Mouse (Mus musculus) kidney, adult 9 months (tissue): ENCODE results near the gene Bzw2.

Experiments used
- DNase-seq: peaks from one replicate; pipeline ENCODE4 v3.0.0; 2022

Gene Bzw2

DNA sequence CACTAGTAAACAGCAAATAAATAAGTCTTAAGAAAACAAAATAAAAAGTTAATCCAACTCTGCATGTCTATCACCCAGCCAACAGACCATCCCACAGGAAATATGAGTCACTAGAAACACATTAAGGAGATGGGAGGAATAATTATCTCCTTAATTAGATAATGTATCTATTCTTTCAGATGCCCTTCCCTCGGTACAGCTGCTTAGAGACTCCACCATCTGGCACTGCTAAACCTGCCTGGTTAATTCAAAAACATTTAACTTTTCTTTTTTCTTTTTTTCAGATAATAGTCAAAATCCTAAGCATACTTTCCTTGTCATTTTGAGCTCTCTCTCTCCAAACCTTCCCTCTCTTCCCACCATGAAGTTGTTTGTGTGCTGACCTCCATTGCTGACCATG is 92.0 kb downstream of the Bzw2 start:
- DNase-seq, result no peak

DNA sequence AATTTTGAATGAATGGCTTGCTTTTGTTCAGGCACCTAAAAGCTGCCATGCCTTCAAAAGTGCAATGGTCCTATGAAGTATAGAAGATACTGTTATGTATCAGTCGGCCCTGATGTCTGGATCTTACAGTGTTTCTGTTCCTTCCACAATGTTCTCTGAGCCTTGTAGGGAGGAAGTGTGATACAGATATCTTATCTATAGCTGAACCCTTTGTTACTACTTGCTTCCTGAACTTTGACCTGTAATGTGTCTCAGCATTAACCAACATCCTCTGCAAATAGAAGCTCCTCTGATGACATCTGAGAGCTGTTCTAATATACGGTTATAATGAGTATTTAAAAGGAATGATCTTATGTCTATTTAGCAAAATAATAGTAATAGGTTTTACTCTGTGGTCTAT is 100.2 kb downstream of the Bzw2 start:
- DNase-seq, result no peak

DNA sequence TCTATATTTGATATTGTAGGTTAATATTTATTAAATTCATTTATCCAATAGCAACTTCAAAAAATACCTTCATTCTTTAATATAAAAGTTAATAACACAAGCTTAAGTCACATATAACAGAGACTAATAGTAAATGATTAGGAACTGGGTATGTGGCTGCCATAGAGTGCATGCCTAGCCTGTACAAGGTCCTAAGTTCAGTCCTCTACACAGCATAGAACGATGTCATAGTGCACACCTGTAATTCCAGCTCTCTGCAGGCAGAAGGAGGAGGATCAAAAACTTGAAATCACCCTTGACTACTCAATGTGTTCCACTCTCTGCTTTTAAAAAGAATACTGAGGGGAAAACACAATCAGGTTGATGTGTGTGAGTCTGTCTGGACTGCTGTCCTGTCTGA is 107.6 kb downstream of the Bzw2 start:
- DNase-seq, result no peak

DNA sequence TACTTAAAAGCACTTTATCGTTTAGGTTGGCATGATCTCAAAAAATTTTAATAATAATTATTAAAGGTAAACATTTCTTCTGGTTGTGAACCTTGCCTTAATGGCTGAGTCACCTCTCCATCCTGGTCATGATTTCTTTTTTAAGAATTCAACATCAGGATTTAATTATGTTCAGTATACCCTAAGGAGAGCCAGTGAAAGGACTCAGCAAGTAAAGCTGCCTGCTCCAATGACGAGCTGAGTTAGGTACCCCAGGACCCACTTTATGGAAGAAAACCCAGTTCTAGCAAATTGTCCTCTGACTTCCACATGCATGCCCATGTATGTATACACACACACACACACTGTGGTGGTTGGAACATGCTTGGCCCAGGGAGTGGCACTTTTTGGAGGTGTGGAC is 110.3 kb downstream of the Bzw2 start:
- no peak for DNase-seq

DNA sequence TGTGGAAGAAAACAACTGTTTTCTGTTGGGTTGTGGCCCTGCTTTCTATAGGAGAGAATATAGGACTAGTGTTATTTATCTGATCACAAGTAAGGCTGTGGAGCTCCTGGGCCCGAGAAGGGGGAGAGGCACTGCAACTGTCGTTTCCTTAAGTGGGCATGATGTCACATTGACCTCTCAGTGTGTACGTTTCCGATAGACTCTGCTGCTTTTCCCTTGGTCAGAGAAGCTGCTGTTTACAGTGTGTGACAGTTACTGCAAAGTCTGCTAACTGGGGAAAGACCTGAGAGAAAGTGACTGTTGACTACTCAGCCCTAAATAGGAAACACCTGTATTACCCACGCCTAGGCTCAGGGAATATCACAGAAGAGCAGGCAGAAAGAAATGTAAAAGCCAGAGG is 111.7 kb downstream of the Bzw2 start:
- DNase-seq, result no peak

DNA sequence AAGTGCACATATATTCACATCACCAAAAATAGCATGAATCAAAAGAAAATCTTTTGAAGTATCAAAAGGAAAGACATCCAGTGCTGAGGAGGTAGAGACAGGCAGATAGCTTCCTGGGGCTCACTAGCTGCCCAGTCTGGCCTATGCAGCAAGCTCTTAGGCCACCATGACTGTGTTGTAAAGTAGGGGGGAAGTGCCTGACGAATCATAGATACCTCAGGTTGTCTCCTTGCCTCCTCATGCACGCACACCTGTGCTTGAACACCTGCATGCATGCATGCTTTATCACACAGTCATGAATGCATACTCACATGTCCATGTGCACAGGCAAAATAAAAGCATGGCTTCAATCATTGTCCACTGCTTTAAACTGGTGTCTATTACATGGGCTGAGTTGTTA is 113.2 kb downstream of the Bzw2 start:
- no peak for DNase-seq

DNA sequence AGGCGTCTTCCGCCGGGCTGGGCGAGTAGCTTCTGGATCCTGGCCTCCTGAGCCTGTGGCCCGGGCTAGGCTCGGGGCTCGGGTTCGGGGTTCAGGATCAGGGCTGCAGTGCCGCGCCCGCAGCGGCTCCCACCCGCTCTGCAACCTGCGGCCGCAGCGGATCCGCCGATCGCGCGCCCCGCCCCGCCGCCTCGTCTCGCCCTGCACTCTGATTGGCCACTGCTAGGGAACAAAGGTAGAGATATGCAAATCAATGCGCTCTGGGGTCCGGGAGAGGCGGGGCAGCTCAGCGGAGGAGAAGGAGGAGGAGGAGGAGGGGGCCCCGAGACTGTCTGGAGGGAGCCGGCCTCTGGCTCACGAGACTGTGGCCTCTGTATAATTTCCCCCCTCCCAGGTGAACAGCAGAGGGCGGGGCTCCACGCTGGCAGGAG is 115.5 kb downstream of the Bzw2 start, which contains the start of gene Tspan13:
Gene Tspan13, minus strand, starts transcription at position 153 of the 431 bp plus-strand sequence.
- peak; percentile 88 for DNase-seq
